Mouse (Mus musculus): ENCODE measurements at regions not wholly inside any gene's neighbourhood (a gene's known extent, or its start where the extent isn't known, plus 50 kb on each side); places are given as distances from the start of the nearest gene placed in this dataset.
A peak's percentile ranks its signal among the peaks of the same experiment; 100 is the strongest.
"Not testable (repeated sequence)": the region's sequence is repeated elsewhere in the genome, so short reads cannot be mapped to it uniquely, and the experiment has no call there.

- intact Hi-C loops (cut with DNase I) = no loop called here
- TF ChIP-seq CTCF (IDR thresholded peaks at IDR 0.05) = no peak
- peak; percentile 50 for DNase-seq
- Histone ChIP-seq H3K4me3 (no peak overlapping the region), H3K27ac (peak overlapping the region; percentile 61)
Measured at GRCm38 (mm10) chr1:185898475-185898874, 218.6 kb downstream of the Lyplal1 start.

- no peak overlapping the region for H3K4me3 ChIP-seq
- no peak for TF ChIP-seq CTCF (IDR thresholded peaks at IDR 0.05)
- intact Hi-C loops (cut with DNase I) = no loop called here
- H3K27ac ChIP-seq = no peak overlapping the region
- no peak for DNase-seq
Measured at GRCm38 (mm10) chr1:185900316-185900715, 216.8 kb downstream of the Lyplal1 start.

GRCm38 (mm10) chr1:185902395-185902794, 214.7 kb downstream of the Lyplal1 start:
- intact Hi-C loops (cut with DNase I) = no loop called here
- H3K27ac ChIP-seq = no peak overlapping the region
- TF ChIP-seq CTCF (IDR thresholded peaks at IDR 0.05) = no peak
- H3K4me3 ChIP-seq = no peak overlapping the region
- DNase-seq = no peak

- TF ChIP-seq CTCF (IDR thresholded peaks at IDR 0.05) = no peak
- Histone ChIP-seq H3K27ac (peak overlapping the region; percentile 68), H3K4me3 (no peak overlapping the region)
- intact Hi-C loops (cut with DNase I) = no loop called here
- DNase-seq = peak; percentile 38
Measured at GRCm38 (mm10) chr1:185905666-185906065, 211.4 kb downstream of the Lyplal1 start.

GRCm38 (mm10) chr1:185915579-185915978, 201.5 kb downstream of the Lyplal1 start:
- no peak for TF ChIP-seq CTCF (IDR thresholded peaks at IDR 0.05)
- intact Hi-C loops (cut with DNase I) = no loop called here
- no peak for DNase-seq
- Histone ChIP-seq H3K27ac (no peak overlapping the region), H3K4me3 (no peak overlapping the region)

GRCm38 (mm10) chr1:185918663-185919062, 198.4 kb downstream of the Lyplal1 start:
- Histone ChIP-seq H3K27ac (no peak overlapping the region), H3K4me3 (no peak overlapping the region)
- DNase-seq = no peak
- no peak for TF ChIP-seq CTCF (IDR thresholded peaks at IDR 0.05)
- intact Hi-C loops (cut with DNase I) = no loop called here

- no peak overlapping the region for H3K27ac ChIP-seq
- no peak overlapping the region for H3K4me3 ChIP-seq
- intact Hi-C loops (cut with DNase I) = no loop called here
- no peak for DNase-seq
- TF ChIP-seq CTCF (IDR thresholded peaks at IDR 0.05) = no peak
Measured at GRCm38 (mm10) chr1:185923723-185924122, 193.4 kb downstream of the Lyplal1 start.

- DNase-seq = no peak
- Histone ChIP-seq H3K27ac (no peak overlapping the region), H3K4me3 (no peak overlapping the region)
- no peak for TF ChIP-seq CTCF (IDR thresholded peaks at IDR 0.05)
- intact Hi-C loops (cut with DNase I) = no loop called here
Measured at GRCm38 (mm10) chr1:185929000-185929399, 188.1 kb downstream of the Lyplal1 start.

- H3K27ac ChIP-seq = no peak overlapping the region
- H3K4me3 ChIP-seq = no peak overlapping the region
- intact Hi-C loops (cut with DNase I) = no loop called here
- peak; percentile 16; the same call in 1 of the 2 replicates for TF ChIP-seq CTCF (IDR thresholded peaks at IDR 0.05)
- no peak for DNase-seq
Measured at GRCm38 (mm10) chr1:185929761-185930160, 187.3 kb downstream of the Lyplal1 start.

- H3K27ac ChIP-seq = no peak overlapping the region
- TF ChIP-seq CTCF (IDR thresholded peaks at IDR 0.05) = no peak
- no peak for DNase-seq
- intact Hi-C loops (cut with DNase I) = no loop called here
- no peak overlapping the region for H3K4me3 ChIP-seq
Measured at GRCm38 (mm10) chr1:185933623-185934022, 183.5 kb downstream of the Lyplal1 start.

- no peak overlapping the region for H3K27ac ChIP-seq
- intact Hi-C loops (cut with DNase I) = no loop called here
- no peak overlapping the region for H3K4me3 ChIP-seq
- DNase-seq = no peak
- no peak for TF ChIP-seq CTCF (IDR thresholded peaks at IDR 0.05)
Measured at GRCm38 (mm10) chr1:185937026-185937425, 180.1 kb downstream of the Lyplal1 start.

GRCm38 (mm10) chr1:185939914-185940313, 177.2 kb downstream of the Lyplal1 start:
- intact Hi-C loops (cut with DNase I) = no loop called here
- Histone ChIP-seq H3K4me3 (no peak overlapping the region), H3K27ac (no peak overlapping the region)
- no peak for DNase-seq
- no peak for TF ChIP-seq CTCF (IDR thresholded peaks at IDR 0.05)

- no peak for DNase-seq
- H3K27ac ChIP-seq = no peak overlapping the region
- H3K4me3 ChIP-seq = no peak overlapping the region
- intact Hi-C loops (cut with DNase I) = no loop called here
- no peak for TF ChIP-seq CTCF (IDR thresholded peaks at IDR 0.05)
Measured at GRCm38 (mm10) chr1:185940511-185940910, 176.6 kb downstream of the Lyplal1 start.

GRCm38 (mm10) chr1:185951163-185951562, 165.9 kb downstream of the Lyplal1 start:
- DNase-seq = no peak
- no peak overlapping the region for H3K27ac ChIP-seq
- no peak for TF ChIP-seq CTCF (IDR thresholded peaks at IDR 0.05)
- intact Hi-C loops (cut with DNase I) = no loop called here
- no peak overlapping the region for H3K4me3 ChIP-seq

GRCm38 (mm10) chr1:185955821-185956220, 161.3 kb downstream of the Lyplal1 start:
- DNase-seq; H3K27ac ChIP-seq; H3K4me3 ChIP-seq; intact Hi-C loops (cut with DNase I): not testable (repeated sequence)

Data from gastrocnemius, adult 2 months (tissue).